Mouse (Mus musculus): ENCODE data around the gene Entpd7. TPM values are rescaled to one million over a fixed set of nuclear protein-coding genes. Genes with fewer than 3 reads are reported as not detected.

Gene Entpd7
- total RNA-seq, 1 experiment, result 11.4 TPM

- no peak for DNase-seq (ENCODE audit: low read depth, low spot score)
- H3K9ac ChIP-seq (ENCODE audit: insufficient read depth, low read depth, low read length, poor library complexity, severe bottlenecking), result no peak overlapping the region
- in situ Hi-C loops (cut with MboI; ENCODE audit: low sequenced_read_pairs in 2 of 2, unreplicated experiment in 2 of 2), result no loop called here
- H3K27ac ChIP-seq (ENCODE audit: insufficient read depth, low read depth, low read length, poor library complexity, severe bottlenecking), result no peak overlapping the region
- peaks cover 0 to 4% of the 10 kb centered on the region in 2 experiments; a peak in 1 of 4 replicates for H3K4me1 ChIP-seq (ENCODE audit: control insufficient read depth in 2 of 2, insufficient read depth in 2 of 2, low read length in 2 of 2, poor library complexity in 1 of 2)
- H3K36me3 ChIP-seq (ENCODE audit: control insufficient read depth, insufficient read depth, low read length, poor library complexity, severe bottlenecking), result no peaks in the 10 kb centered on the region
- no peak overlapping the region for H3K4me3 ChIP-seq (ENCODE audit: insufficient read depth in 1 of 2, low read depth in 1 of 2, low read length in 2 of 2, poor library complexity in 1 of 2, severe bottlenecking in 1 of 2)
- TF ChIP-seq MAFK (IDR thresholded peaks at IDR 0.05; ENCODE audit: insufficient read depth, low read depth, low read length) (no peak), ZC3H11A (IDR thresholded peaks at IDR 0.05; ENCODE audit: borderline replicate concordance, low read depth, low read length) (no peak), ZNF384 (IDR thresholded peaks at IDR 0.05; ENCODE audit: low read depth, low read length) (no peak), CHD2 (IDR thresholded peaks at IDR 0.05; ENCODE audit: low read depth, low read length) (no peak), HCFC1 (IDR thresholded peaks at IDR 0.05; ENCODE audit: borderline replicate concordance, insufficient read depth, low read length) (no peak)
- H3K9me3 ChIP-seq (ENCODE audit: control insufficient read depth, insufficient read depth, low read depth, low read length), result no peaks in the 10 kb centered on the region
Measured at GRCm38 (mm10) chr19:43681541-43681940, 7.9 kb upstream of the Entpd7 start.

DNA sequence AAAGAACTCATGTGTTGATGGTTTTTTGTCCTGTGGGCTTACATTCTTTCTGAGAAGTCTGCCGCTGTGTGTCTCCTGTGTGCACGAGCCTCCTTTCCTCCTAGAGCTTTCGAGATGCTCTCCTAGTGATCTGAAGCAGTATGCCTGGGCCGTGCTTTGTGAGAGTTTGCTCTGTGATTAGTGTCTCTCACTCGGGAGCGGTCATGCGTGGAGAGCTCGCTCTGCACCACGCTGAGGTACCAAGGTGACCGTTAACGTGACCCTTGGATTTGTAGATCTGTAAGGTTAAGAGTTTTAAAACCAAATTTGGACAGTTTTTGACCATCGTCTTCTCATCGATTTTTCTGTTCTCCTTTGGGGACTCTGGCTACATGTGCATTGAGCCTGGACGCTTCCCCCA is 3.3 kb downstream of the Entpd7 start:
- H3K9me3 ChIP-seq (ENCODE audit: control insufficient read depth, insufficient read depth, low read depth, low read length), result no peaks in the 10 kb centered on the region
- no peak for TF ChIP-seq ZC3H11A (IDR thresholded peaks at IDR 0.05; ENCODE audit: borderline replicate concordance, low read depth, low read length)
- no peak for TF ChIP-seq MAFK (IDR thresholded peaks at IDR 0.05; ENCODE audit: insufficient read depth, low read depth, low read length)
- no peak for TF ChIP-seq CHD2 (IDR thresholded peaks at IDR 0.05; ENCODE audit: low read depth, low read length)
- TF ChIP-seq ZNF384 (IDR thresholded peaks at IDR 0.05; ENCODE audit: low read depth, low read length), result no peak
- TF ChIP-seq HCFC1 (IDR thresholded peaks at IDR 0.05; ENCODE audit: borderline replicate concordance, insufficient read depth, low read length), result no peak
- H3K27ac ChIP-seq (ENCODE audit: insufficient read depth, low read depth, low read length, poor library complexity, severe bottlenecking), result no peak overlapping the region
- in situ Hi-C loops (cut with MboI; ENCODE audit: low sequenced_read_pairs in 2 of 2, unreplicated experiment in 2 of 2), result no loop called here
- H3K36me3 ChIP-seq (ENCODE audit: control insufficient read depth, insufficient read depth, low read length, poor library complexity, severe bottlenecking), result no peaks in the 10 kb centered on the region
- DNase-seq (ENCODE audit: low read depth, low spot score), result no peak
- no peak overlapping the region for H3K9ac ChIP-seq (ENCODE audit: insufficient read depth, low read depth, low read length, poor library complexity, severe bottlenecking)
- no peaks in the 10 kb centered on the region; a peak in 1 of 4 replicates for H3K4me1 ChIP-seq (ENCODE audit: control insufficient read depth in 2 of 2, insufficient read depth in 2 of 2, low read length in 2 of 2, poor library complexity in 1 of 2)
- H3K4me3 ChIP-seq (ENCODE audit: insufficient read depth in 1 of 2, low read depth in 1 of 2, low read length in 2 of 2, poor library complexity in 1 of 2, severe bottlenecking in 1 of 2), result no peak overlapping the region

GRCm38 (mm10) chr19:43695514-43695964 is 6.1 kb downstream of the Entpd7 start:
- Histone ChIP-seq H3K9me3 (ENCODE audit: control insufficient read depth, insufficient read depth, low read depth, low read length) (no peaks in the 10 kb centered on the region), H3K4me3 (ENCODE audit: insufficient read depth in 1 of 2, low read depth in 1 of 2, low read length in 2 of 2, poor library complexity in 1 of 2, severe bottlenecking in 1 of 2) (no peak overlapping the region), H3K27ac (ENCODE audit: insufficient read depth, low read depth, low read length, poor library complexity, severe bottlenecking) (no peak overlapping the region), H3K9ac (ENCODE audit: insufficient read depth, low read depth, low read length, poor library complexity, severe bottlenecking) (no peak overlapping the region), H3K36me3 (ENCODE audit: control insufficient read depth, insufficient read depth, low read length, poor library complexity, severe bottlenecking) (no peaks in the 10 kb centered on the region), H3K4me1 (ENCODE audit: control insufficient read depth in 2 of 2, insufficient read depth in 2 of 2, low read length in 2 of 2, poor library complexity in 1 of 2) (peaks cover 0 to 7% of the 10 kb centered on the region in 2 experiments; a peak in 2 of 4 replicates)
- DNase-seq (ENCODE audit: low read depth, low spot score), result no peak
- in situ Hi-C loops (cut with MboI; ENCODE audit: low sequenced_read_pairs in 2 of 2, unreplicated experiment in 2 of 2), result no loop called here
- no peak for TF ChIP-seq ZC3H11A (IDR thresholded peaks at IDR 0.05; ENCODE audit: borderline replicate concordance, low read depth, low read length)
- no peak for TF ChIP-seq HCFC1 (IDR thresholded peaks at IDR 0.05; ENCODE audit: borderline replicate concordance, insufficient read depth, low read length)
- no peak for TF ChIP-seq CHD2 (IDR thresholded peaks at IDR 0.05; ENCODE audit: low read depth, low read length)
- TF ChIP-seq ZNF384 (IDR thresholded peaks at IDR 0.05; ENCODE audit: low read depth, low read length), result no peak
- TF ChIP-seq MAFK (IDR thresholded peaks at IDR 0.05; ENCODE audit: insufficient read depth, low read depth, low read length), result no peak

DNA sequence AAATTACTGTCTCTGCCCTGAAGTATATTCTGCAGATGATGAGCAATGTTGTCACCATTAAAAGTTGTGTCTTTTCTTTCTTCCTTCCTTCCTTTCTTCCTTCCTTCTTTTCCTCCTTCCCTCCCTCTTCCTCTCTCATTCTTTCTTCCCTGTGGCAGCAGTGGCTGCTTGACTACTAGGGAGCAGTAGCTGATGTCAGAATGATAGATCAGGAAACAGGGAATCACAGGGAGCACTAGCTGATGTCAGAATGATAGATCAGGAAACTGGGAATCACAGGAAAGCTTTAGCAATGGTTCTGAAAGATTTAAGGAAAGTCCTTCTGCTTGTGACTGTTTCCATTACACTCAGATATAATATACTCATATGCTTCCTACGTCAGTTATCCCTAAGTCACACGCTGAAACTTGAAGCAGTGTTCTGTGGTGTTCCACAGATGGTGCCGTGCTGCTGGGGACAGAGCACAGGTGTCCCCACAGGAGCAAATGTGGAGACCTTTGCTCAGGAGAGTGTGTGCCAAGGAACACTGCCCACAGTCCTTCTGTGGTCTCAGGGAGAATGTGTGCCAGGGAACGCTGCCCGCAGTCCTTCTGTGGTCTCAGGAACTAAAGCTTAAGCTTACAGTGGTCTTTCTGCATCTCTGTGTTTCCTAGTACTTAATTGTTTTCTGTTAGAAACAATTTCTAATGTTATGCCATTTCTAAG is 8.3 kb downstream of the Entpd7 start:
- H3K9ac ChIP-seq (ENCODE audit: insufficient read depth, low read depth, low read length, poor library complexity, severe bottlenecking), result no peak overlapping the region
- H3K36me3 ChIP-seq (ENCODE audit: control insufficient read depth, insufficient read depth, low read length, poor library complexity, severe bottlenecking), result no peaks in the 10 kb centered on the region
- no peak for TF ChIP-seq ZNF384 (IDR thresholded peaks at IDR 0.05; ENCODE audit: low read depth, low read length)
- no peak for TF ChIP-seq MAFK (IDR thresholded peaks at IDR 0.05; ENCODE audit: insufficient read depth, low read depth, low read length)
- no peak for TF ChIP-seq CHD2 (IDR thresholded peaks at IDR 0.05; ENCODE audit: low read depth, low read length)
- TF ChIP-seq ZC3H11A (IDR thresholded peaks at IDR 0.05; ENCODE audit: borderline replicate concordance, low read depth, low read length), result no peak
- TF ChIP-seq HCFC1 (IDR thresholded peaks at IDR 0.05; ENCODE audit: borderline replicate concordance, insufficient read depth, low read length), result no peak
- no peak overlapping the region for H3K27ac ChIP-seq (ENCODE audit: insufficient read depth, low read depth, low read length, poor library complexity, severe bottlenecking)
- DNase-seq (ENCODE audit: low read depth, low spot score), result no peak
- H3K9me3 ChIP-seq (ENCODE audit: control insufficient read depth, insufficient read depth, low read depth, low read length), result no peaks in the 10 kb centered on the region
- in situ Hi-C loops (cut with MboI; ENCODE audit: low sequenced_read_pairs in 2 of 2, unreplicated experiment in 2 of 2), result no loop called here
- no peak overlapping the region for H3K4me3 ChIP-seq (ENCODE audit: insufficient read depth in 1 of 2, low read depth in 1 of 2, low read length in 2 of 2, poor library complexity in 1 of 2, severe bottlenecking in 1 of 2)
- H3K4me1 ChIP-seq (ENCODE audit: control insufficient read depth in 2 of 2, insufficient read depth in 2 of 2, low read length in 2 of 2, poor library complexity in 1 of 2), result peaks cover 0 to 7% of the 10 kb centered on the region in 2 experiments; a peak in 2 of 4 replicates
